Mouse (Mus musculus) thymus, adult 2 months (tissue): ENCODE data around the gene Tnrc6c.

Source experiments
- CTCF ChIP-seq: fragments of 200-500 bp; IDR thresholded peaks from 2 replicates; pipeline ENCODE4 v1.5.1; 2012; ENCODE audit warnings: mild to moderate bottlenecking, control low read depth, low read length, moderate library complexity, borderline replicate concordance; ENCODE audit not compliant: control insufficient read depth, poor library complexity, insufficient read depth; ENCODE audit errors: extremely low read depth
- POLR2A ChIP-seq: fragments of 200-500 bp; IDR thresholded peaks from 2 replicates; pipeline ENCODE4 v1.6.1; 2012; ENCODE audit warnings: mild to moderate bottlenecking, low read length, control low read depth, moderate library complexity; ENCODE audit not compliant: control insufficient read depth, poor library complexity, insufficient read depth; ENCODE audit errors: extremely low read depth

- TF ChIP-seq CTCF: no peak
- no peak for TF ChIP-seq POLR2A
Measured at GRCm38 (mm10) chr11:117667152-117667551, 13.1 kb downstream of the Tnrc6c start.
